Mouse (Mus musculus) megakaryocyte, adult 5-6 weeks (primary cell): ENCODE results near the gene Pecam1. TPM values are rescaled to one million over a fixed set of nuclear protein-coding genes. Genes with fewer than 3 reads are reported as not detected.
A peak's percentile ranks its signal among the peaks of the same experiment; 100 is the strongest.
"Not testable (repeated sequence)": the region's sequence is repeated elsewhere in the genome, so short reads cannot be mapped to it uniquely, and the experiment has no call there.

Experiments used
- ATAC-seq: 2 replicates; pipeline ENCODE4 v1.8.0; 2016; ENCODE audit warnings: mild to moderate bottlenecking, inconsistent platforms; ENCODE audit not compliant: poor library complexity, severe bottlenecking
- total RNA-seq, 2 experiments: library from RNA; stranded (forward) in 1 of 2; stranded (reverse) in 1 of 2; fragments of 153-499, 151-499 nt in 1 of 2; fragments of 221-1000, 200-1000 nt in 1 of 2; gene quantifications; 2 replicates each; pipeline versions ENCODE4 v1.2.3 to v1.2.4; 2015 to 2017

Gene Pecam1
- total RNA-seq, 2 experiments from 2014 or later: 22.6 to 26.2 TPM

GRCm38 (mm10) chr11:106670266-106670665, 80.2 kb downstream of the Pecam1 start:
- no peak for ATAC-seq

DNA sequence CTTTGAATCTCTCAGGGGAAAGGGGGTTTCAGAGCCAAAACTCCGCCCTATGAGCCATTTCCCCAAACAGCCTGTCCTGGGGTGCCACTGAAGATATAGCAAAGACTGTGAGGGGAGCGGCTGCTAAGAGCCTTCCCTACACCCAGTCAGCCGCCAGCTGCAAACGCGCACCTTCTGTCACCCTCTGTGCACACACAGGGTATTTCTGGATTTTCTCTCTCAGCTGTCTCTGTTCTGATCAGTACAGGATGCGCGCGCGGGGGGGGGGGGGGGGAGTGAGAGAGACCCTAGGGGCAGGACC, 80.6 kb downstream of the Pecam1 start:
- no peak for ATAC-seq

- ATAC-seq: no peak
Observed at GRCm38 (mm10) chr11:106669102-106669872, 81.1 kb downstream of the Pecam1 start.

DNA sequence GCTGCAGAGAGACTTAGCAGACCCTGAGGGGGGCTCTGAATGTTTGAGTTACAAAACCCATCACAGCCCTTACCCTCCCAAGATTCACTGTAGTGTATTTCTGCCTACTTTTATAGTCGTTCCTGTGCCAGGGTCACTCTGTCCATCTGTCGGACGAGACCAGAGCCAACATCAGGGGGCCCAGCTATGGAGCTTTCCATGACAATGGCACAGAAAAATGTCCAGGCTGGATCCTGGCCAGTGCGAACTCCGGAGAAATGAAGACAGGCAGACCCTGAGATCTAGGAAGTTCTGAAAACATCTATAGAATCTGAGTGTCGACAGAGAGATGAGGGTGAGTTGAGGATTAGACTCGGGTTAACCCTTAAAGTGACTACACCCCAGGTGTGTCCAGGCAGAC, 82.1 kb downstream of the Pecam1 start:
- no peak for ATAC-seq

DNA sequence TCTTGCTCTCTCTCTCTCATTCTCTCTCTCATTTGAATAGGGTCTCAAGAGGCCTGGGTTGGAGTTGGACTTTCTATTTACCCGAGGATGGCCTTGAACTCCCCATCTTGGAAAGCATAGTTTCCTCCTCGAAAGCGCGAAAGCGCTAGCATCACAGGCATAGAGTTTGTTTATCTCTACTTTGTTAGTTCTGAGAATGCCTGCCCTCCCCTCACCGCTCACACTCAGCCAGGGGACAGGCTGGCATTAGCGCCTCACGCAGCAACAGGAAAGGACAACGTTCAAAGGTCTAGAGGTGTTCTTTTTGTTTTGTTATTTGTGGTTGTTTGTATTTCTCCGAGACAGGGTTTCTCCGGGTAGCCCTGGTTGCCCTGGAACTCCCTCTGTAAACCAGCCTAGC, 82.6 kb downstream of the Pecam1 start:
- no peak for ATAC-seq

DNA sequence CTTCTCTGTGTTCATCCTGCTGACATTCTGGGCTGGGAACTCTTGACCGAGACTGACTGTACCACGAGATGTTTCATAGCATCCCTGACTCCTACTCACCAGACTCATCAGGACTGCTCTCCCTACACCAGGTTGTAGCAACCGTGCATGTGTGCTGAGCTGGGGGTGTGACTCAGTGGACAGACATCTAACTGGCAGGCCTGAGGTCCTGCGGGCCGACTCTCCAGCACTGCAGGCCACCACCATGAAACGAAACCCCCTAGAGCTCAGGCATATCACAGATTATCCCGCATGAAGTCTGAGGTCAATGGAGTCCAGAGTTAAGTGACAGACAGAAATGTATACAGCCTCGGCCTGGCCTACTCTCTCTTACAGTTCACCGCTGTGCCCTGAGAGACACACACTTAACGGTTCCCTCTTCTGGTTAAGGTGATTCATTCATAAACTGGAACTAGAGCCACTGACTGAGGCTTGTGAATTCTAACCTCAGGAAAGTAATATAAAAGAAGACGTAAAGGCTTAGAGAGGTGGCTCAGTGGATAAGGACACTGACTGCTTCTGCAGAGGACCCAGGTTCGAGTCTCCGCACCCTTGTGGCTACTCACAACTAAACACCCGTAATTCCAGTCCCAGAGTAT, 83.8 kb downstream of the Pecam1 start:
- no peak for ATAC-seq

GRCm38 (mm10) chr11:106665841-106666240, 84.6 kb downstream of the Pecam1 start:
- no peak for ATAC-seq

DNA sequence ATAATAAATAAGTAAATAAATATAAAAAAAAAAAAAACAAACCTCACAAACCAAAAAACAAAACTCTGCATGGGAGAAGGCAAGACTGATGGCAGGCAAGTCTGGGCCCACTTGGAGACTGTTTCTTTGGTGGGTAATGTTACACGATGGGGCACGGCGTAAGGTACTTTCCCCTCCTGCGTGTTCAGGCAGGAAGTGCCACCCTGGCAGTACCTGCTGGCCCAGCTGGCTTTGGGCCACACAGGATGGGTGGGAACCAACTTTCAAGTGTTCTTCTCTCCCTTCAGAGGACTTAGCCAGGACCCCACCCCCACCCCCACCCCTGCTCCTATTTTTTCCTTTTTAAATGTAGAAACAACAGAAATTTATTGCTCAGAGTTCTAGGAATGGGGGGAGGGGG, 85.1 kb downstream of the Pecam1 start:
- no peak for ATAC-seq

- ATAC-seq: no peak
Observed at GRCm38 (mm10) chr11:106664691-106665090, 85.7 kb downstream of the Pecam1 start.

GRCm38 (mm10) chr11:106663838-106664237, 86.6 kb downstream of the Pecam1 start:
- no peak for ATAC-seq

DNA sequence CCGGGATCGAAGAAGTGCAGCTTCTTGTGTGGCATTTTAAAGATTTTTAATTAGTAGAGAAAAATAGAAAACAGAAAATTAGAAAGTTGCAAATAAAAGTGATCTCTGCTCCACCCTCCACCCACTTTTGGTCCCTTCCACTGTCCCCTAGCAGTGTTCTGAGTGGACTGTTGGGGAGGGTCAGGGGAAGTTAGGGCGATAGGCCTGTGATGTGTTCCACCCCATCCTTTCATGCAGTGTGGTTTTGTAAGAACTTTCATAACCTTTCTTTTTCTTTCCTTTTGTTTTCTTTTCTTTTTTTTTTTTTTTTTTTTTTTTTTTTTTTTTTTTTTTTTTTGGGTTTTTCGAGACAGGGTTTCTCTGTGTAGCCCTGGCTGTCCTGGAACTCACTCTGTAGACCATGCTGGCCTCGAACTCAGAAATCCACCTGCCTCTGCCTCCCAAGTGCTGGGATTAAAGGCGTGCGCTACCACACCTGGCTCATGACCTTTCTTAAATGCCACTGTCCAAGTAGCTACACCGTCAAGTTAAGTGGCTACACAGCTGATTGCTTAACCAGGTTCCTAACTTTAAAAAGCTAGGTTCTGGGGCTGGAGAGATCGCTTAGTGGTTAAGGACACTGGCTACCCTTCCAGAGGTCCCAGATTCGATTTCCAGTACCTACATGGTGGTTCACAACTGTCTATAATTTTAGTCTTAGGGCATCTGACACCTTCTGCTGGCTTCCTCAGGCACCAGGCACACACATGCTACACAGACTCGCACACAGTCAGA, 87.6 kb downstream of the Pecam1 start:
- ATAC-seq: no peak

GRCm38 (mm10) chr11:106660453-106661081, 89.9 kb downstream of the Pecam1 start:
- peak; percentile 81 for ATAC-seq

DNA sequence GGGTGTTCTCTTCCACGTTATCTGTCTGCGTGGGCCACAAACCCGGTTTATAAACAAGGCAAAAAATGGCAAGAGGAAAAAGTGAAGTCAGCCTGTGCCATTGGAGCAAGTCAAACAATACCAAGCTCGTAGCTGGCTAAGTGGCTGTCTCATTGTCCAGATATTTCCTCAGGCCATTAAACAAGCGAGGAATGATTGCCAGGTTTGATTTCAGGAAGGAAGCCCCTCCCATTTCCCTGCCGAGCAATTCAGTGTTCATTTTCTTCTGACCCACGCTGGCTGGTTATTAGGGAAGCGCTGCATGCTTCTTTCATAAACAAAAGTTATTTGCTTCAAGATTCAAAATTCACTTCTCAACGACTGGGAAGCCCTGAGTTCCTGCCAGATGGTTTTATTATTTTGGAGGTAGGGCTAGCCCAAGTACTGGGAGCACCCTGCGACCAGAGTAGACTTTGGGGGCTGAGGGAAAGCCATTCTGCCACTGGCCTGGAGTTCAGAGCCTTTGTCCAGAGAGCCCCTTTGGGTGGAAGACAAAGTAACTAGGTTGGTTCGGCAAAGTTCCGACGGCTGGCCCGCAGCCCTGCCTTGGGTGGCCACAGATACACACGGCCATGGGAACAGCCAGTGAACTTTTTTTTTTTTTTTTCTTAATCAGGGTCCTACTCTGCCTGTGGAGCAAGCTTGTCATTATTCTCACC, 90.7 kb downstream of the Pecam1 start:
- ATAC-seq: no peak

DNA sequence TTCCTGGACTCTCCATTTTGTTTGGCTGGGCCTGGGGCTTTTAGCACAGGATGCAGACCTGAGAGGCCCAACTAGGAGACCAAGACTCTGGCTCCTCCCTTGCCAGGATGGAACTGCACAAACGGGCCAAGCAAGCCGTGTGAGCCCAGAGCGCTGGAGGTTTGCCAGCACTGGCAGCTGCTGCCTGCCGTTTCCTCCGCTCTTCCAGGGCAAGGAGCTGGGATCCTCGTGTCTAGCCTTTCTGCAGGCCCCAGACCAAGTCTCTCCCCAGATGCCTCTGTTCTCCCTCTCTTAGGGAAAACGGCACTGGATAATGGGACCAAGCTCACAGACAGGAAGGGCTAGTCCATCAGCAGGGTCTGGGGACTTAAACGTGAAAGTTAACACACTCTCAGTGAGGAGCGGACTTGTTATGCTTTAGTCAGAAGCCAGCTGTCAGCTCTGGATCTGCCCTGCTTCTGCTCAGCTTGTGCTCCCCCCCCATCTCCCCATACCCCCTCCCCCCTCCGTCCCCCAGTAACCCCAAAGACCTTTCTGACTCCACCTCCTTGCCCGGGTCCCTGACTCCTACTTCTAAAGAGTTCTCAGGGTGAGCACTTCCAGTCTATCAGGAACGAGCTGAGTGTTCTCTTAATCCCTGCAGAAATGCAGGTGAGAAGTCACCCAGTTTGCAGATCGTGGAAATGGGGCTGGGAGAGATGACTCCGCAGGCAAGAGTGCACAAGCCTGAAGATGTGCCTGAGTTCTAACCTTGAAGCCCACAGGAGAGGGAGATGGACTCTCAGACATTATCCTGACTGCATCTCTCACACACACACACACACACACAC, 92.2 kb downstream of the Pecam1 start:
- peak; percentile 13; the same call in 1 of the 2 replicates for ATAC-seq

GRCm38 (mm10) chr11:106656896-106657498, 93.4 kb downstream of the Pecam1 start:
- not testable (repeated sequence) for ATAC-seq

DNA sequence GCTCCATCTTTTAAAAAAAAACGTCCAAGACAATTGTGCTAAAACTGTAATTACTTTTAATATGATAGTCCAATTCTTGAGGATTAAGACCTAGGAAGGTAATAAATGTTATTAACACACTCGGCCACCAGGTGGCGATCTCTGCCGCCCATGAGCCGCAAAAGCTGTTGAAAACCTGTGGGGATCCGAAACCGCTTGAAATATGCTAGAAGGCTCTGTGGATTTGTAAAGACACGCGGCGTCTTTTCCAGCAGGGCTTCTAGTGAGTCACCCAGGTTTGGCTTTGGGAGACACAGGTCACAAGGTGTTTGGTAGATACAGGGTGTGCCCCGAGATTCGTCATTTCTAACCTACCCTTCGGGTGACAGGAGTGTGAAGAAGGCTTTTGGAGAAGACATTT, 102.1 kb downstream of the Pecam1 start:
- peak; percentile 97 for ATAC-seq

DNA sequence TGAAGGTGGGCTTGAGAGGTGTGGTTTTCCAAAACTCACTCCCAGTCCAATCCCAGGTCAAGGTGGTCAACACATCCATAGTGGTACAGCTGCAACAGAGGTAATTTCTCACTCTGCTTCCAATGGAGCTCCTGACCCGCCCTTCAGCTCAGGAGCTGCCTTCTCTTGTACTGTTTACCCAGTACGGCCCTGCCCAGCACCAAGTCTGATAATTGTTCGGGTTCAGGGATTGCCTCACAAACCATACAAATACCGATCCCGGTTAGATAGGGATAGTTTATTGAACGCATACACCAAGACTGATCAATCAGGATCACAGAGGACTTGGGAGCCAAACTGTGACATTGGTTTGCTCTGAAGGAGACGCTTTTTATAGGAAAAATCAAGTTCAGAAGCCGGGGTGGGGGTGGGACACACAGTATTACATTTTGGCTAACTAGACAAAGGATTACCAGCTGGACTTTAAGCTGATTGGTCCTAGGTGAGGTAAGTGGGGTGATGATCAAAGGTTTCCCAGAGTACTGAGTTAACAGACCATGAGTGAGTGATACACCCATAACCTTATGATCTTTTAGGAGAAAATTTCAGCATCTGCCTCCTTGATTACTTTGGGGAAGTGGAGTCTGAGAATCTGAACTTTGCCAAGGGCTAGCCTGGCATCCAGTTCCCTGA, 107.3 kb downstream of the Pecam1 start:
- no peak for ATAC-seq

DNA sequence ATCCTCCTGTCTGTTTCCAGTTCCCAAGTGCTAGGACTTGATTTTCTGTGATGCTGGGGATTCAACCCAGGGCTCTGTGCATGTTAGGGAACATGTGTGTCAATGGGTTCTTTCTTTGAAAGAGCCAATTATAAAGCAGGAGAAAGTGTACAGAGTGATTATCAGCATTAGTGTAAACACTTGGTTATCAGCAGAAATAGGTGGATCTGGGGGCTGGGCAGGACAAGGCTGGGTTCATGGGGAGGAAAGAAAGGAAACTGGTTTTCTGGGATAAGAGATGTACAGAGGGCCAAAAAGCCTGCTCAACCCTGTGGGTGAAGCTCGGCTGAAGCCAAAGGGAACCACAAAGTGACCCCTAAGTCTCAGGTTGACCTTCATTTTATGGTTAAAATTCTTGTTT, 108.8 kb downstream of the Pecam1 start:
- ATAC-seq: no peak

GRCm38 (mm10) chr11:106640059-106640458, 110.4 kb downstream of the Pecam1 start:
- peak; percentile 40; the same call in 1 of the 2 replicates for ATAC-seq
